Mouse (Mus musculus): ENCODE measurements around the gene Ppp2r3a.

Ppp2r3a gene

DNA sequence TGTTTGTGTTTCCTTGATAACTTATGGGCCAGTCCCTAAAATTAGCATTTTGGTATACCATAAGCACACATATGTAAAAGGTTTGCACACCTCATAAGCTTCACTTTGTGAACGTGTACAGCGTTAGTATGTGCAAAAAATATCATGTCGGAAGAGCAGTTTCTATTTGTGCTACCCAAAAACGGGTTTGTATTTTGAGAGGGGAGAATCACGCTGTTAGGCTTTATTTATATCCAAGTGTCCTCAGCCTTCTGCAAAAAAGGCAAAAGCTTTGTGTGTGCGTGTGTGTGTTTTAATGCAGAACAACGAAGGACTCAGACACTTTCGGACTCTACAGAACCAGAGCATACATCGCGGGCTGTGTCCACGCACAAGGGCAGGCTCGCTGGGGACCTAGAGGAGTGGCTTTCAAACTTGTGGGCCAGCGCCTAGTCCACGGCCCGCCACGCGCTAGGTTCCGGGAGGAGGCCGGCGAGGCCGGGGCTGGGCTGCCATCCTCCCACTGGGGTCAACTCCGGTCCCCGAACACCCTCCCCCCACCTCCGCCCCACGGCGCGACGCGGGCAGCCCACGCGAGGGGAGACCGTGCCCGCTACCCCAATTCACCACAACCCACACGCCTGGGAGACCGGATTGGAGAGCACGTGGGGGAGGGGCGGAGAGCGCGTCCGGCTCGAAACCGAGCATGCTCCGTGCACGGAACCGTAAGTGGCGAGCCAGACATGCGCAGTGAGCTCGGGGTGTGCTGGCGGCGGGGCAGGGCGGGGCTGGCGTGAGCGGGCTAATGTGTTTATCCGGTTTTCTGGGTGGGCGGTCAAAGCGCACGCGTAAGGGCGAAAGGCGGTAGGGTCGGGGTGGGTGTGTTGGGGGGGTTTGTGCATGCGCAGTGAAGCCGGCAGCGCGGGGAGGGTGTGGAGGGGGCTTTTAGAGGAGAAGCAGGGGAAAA is 178.3 kb downstream of the Ppp2r3a start:
- DNase-seq, result peak; percentile 99 to 100

DNA sequence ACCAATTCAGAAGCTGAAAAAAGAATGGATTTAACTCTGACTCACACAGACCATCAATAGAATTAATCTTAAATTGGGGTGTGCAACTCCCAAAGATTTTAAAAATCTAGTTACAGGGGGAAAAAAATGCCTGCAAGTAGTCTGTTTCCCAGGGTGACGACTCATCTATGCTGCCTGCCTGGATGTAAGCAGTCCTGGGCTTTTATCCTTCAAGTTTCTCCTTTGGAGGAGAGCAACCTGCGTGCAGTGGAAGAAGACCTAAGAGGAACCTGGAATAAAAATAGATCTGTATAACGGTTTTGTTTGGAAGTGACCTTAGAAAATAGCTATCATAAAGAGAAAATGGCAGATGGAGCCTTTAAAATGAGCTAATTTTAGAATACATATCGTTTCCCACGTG is 179.1 kb downstream of the Ppp2r3a start:
- no peak for DNase-seq

DNA sequence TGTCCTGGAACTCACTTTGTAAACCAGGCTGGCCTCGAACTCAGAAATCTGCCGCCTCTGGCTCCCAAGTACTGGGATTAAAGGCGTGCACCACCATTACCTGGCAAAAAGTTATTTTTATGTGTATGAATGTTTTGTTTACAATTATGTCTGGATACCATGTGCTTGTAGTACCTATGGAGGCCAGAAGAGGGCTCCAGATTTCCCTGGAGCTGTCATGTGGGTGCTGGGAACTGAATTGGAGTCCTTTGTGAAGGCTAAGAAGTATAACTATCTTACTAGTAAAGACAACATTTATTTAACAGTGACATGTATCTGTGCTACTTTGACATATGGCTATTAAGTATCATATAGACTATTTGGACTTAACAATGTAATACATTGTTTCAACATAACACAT is 181.8 kb downstream of the Ppp2r3a start:
- no peak for DNase-seq

DNA sequence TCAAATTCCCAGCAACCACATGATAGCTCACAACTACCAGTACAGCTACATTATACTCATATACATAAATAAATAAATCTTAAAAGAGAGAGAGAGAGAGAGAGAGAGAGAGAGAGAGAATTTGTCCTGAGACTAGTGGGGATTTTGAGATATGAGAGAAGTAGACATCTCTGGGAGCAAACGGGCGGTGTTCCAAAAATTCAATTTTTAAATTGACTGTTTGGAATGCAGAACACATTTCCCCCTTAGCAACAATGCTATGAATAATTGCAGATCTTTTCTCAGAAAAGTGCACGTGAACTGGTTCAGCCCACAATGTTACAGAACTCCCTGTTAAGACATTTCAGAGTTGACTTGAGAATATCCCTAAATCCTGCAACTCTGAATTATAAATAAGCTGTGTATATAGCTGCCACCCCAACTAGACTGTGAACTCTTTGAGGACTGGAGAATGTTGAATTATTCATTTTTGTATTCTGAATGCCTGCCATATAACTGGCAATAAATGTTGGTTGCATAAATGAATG is 186.5 kb downstream of the Ppp2r3a start:
- no peak for DNase-seq

DNA sequence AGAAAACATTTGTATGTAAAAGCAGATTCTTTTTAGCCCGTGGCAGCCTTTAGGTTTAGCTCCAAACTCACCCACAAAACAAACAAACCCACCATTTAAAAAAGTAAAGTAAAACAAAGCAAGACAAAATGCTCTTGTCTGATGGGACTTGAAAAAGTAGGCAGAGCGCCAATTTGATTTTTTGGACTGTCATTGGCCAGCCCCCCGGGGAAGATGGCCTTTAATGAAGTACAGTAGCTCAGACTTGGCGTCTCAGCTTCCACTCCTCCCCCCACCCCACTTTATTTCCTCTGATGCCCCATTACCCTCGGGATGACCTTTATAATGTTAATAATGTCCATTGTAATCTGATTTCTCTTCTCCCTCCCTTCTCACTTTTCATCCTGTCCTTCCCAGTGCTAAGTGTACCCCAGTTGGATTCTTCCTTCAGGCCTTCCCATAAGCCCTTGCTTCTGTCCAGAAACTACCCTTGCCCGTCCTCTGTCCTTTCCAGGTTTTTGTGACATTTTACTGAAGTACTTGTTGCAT is 189.3 kb downstream of the Ppp2r3a start:
- no peak for DNase-seq

DNA sequence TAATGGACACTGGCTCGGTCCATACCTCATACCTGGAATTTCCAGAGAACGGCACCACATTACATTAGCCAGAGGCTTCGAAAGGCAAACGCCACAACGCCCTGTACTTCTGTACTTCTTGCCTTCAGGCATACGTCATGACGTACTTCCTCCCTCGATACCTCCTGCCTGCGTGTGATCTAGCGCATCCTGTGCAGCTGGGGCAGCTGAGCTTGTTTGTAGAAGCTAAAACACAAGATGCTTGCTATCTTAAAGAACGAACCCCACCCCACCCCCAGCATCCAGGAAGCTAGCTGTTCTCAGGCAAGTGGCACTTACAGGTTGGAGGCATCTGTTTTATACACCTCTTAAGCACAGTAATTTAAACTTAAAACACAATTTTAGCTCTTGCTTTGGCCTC is 190.6 kb downstream of the Ppp2r3a start:
- DNase-seq, result no peak

DNA sequence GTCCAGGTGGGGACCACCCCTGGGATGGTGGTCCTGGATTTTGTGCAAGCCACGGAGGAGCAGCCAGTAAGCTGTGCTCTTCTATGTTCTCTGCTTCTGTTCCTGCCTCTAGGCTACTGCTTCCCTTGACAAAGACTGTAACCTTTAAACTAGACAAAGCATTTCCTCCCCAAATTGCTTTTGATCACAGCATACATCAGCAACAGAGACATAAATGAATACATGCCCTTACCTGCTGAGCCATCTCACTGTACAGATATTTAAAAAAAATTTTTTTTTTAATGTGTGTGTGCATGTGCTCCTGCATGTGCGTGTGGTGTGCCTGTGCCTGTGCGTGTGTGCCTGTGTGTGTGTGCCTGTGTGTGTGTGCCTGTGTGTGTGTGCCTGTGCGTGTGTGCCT is 194.4 kb downstream of the Ppp2r3a start:
- no peak for DNase-seq

All from kidney, postnatal 25 days (tissue).